Comparison of ENCODE assay signal across 12 mouse cellular contexts in genomic region chr6:28410053-28410452, GRCm38 (mm10). TPM values are rescaled to one million over a fixed set of nuclear protein-coding genes. Genes with fewer than 3 reads are reported as not detected.
A peak's percentile ranks its signal among the peaks of the same experiment; 100 is the strongest.
DNase-seq lines count a peak whose midpoint lies in the region; ATAC-seq and TF ChIP-seq lines count a peak whose summit lies in the region.
"Had no signal": no experiment of that assay in that cellular context is flagged by ENCODE, and none has a peak within 500 bp of the region (broad histone marks: within the 10 kb centered on the region; RNA-seq: fewer than 3 reads in every experiment).

No protein-coding gene starts in this region.

- intact Hi-C loops in left cerebral cortex, postnatal 36 days (cut with DNase I): no loop called here

- no peaks in the 10 kb centered on the region for H3K9me3 ChIP-seq in heart, postnatal 0 days (replicated peaks; ENCODE audit: control insufficient read depth, low read length)
- H3K9me3 ChIP-seq in liver, postnatal 0 days (ENCODE audit: low read length): no peaks in the 10 kb centered on the region
- no peaks in the 10 kb centered on the region for H3K9me3 ChIP-seq in forebrain, embryonic 14.5 days (replicated peaks; ENCODE audit: control insufficient read depth, low read length)
- H3K9me3 ChIP-seq: embryonic facial prominence, embryonic 13.5 days; midbrain, embryonic 12.5 days had no signal

- TF ChIP-seq CTCF in heart, postnatal 0 days (IDR thresholded peaks at IDR 0.05; ENCODE audit: low read depth): no peak
- TF ChIP-seq CTCF in liver, postnatal 0 days (IDR thresholded peaks at IDR 0.05; ENCODE audit: low read depth): no peak

- DNase-seq in adrenal gland, adult (ENCODE audit: inconsistent age in 2 of 2, low spot score in 1 of 2): peak; percentile 31 to 65
- no peak for DNase-seq in adrenal gland, postnatal 14 days
- peak; percentile 12 for DNase-seq in 3T3-L1 (ENCODE audit: low read depth, low spot score)
- peak; percentile 50 for DNase-seq in heart, postnatal 0 days (ENCODE audit: low spot score)
- peak; percentile 39 for DNase-seq in liver, postnatal 0 days
- no peak for DNase-seq in forebrain, embryonic 14.5 days (ENCODE audit: low spot score)
- no peak for DNase-seq in left cerebral cortex, postnatal 36 days (ENCODE audit: low spot score in 2 of 2)
- DNase-seq in left cerebral cortex, adult 9 months (ENCODE audit: low spot score in 2 of 2): no peak

- no peak for TF ChIP-seq EP300 in heart, postnatal 0 days (IDR thresholded peaks at IDR 0.05; ENCODE audit: low read depth)
- TF ChIP-seq EP300 in liver, postnatal 0 days (IDR thresholded peaks at IDR 0.05; ENCODE audit: low read depth): peak; percentile 29; the same call in 1 of the 2 replicates

- H3K27ac ChIP-seq in heart, postnatal 0 days (ENCODE audit: low read depth): no peak overlapping the region
- no peak overlapping the region for H3K27ac ChIP-seq in liver, postnatal 0 days (ENCODE audit: low read depth)
- no peak overlapping the region for H3K27ac ChIP-seq in forebrain, embryonic 14.5 days (ENCODE audit: low read depth, low read length)
- H3K27ac ChIP-seq: embryonic facial prominence, embryonic 13.5 days; midbrain, embryonic 12.5 days had no signal

- no peak overlapping the region for H3K4me3 ChIP-seq in heart, postnatal 0 days (ENCODE audit: low read depth, low read length)
- no peak overlapping the region for H3K4me3 ChIP-seq in liver, postnatal 0 days (ENCODE audit: low read depth, low read length)
- no peak overlapping the region for H3K4me3 ChIP-seq in forebrain, embryonic 14.5 days (ENCODE audit: low read depth, low read length)
- H3K4me3 ChIP-seq: embryonic facial prominence, embryonic 13.5 days; midbrain, embryonic 12.5 days had no signal

- no peak overlapping the region for H3K9ac ChIP-seq in heart, postnatal 0 days (replicated peaks; ENCODE audit: low read depth, low read length)
- H3K9ac ChIP-seq in liver, postnatal 0 days (replicated peaks): no peak overlapping the region
- no peak overlapping the region for H3K9ac ChIP-seq in forebrain, embryonic 14.5 days (ENCODE audit: low read length)
- H3K9ac ChIP-seq: embryonic facial prominence, embryonic 13.5 days; midbrain, embryonic 12.5 days had no signal

- no peak overlapping the region for H3K4me2 ChIP-seq in heart, postnatal 0 days (ENCODE audit: low read depth, low read length)
- H3K4me2 ChIP-seq in liver, postnatal 0 days (ENCODE audit: low read depth, low read length): no peak overlapping the region
- no peak overlapping the region for H3K4me2 ChIP-seq in forebrain, embryonic 14.5 days (ENCODE audit: low read length)
- H3K4me2 ChIP-seq: embryonic facial prominence, embryonic 13.5 days; midbrain, embryonic 12.5 days had no signal

- no peaks in the 10 kb centered on the region for H3K4me1 ChIP-seq in heart, postnatal 0 days (ENCODE audit: control insufficient read depth, insufficient read depth)
- H3K4me1 ChIP-seq in liver, postnatal 0 days (ENCODE audit: insufficient read depth): no peaks in the 10 kb centered on the region
- no peaks in the 10 kb centered on the region for H3K4me1 ChIP-seq in forebrain, embryonic 14.5 days (ENCODE audit: control insufficient read depth, insufficient read depth, low read length)
- H3K4me1 ChIP-seq: embryonic facial prominence, embryonic 13.5 days; midbrain, embryonic 12.5 days had no signal

- 59% methylated on average over 9 of the region's 9 CpGs for WGBS in heart, postnatal 0 days
- 49% methylated on average over 9 of the region's 9 CpGs for WGBS in liver, postnatal 0 days (ENCODE audit: insufficient replicate concordance)
- WGBS in forebrain, embryonic 14.5 days: 90% methylated on average over 9 of the region's 9 CpGs

- H3K27me3 ChIP-seq in heart, postnatal 0 days (ENCODE audit: control insufficient read depth, insufficient read depth, low read length): no peaks in the 10 kb centered on the region
- no peaks in the 10 kb centered on the region for H3K27me3 ChIP-seq in liver, postnatal 0 days (ENCODE audit: insufficient read depth, low read length)
- H3K27me3 ChIP-seq in forebrain, embryonic 14.5 days (replicated peaks; ENCODE audit: control insufficient read depth, insufficient read depth, low read length): no peaks in the 10 kb centered on the region
- H3K27me3 ChIP-seq: embryonic facial prominence, embryonic 13.5 days; midbrain, embryonic 12.5 days had no signal

- H3K36me3 ChIP-seq in heart, postnatal 0 days (replicated peaks; ENCODE audit: control insufficient read depth, insufficient read depth, low read length): peaks cover under 1% of the 10 kb centered on the region
- 0 out of 2 replicates have a peak, but pooled peaks cover 3% of the 10 kb centered on the region for H3K36me3 ChIP-seq in liver, postnatal 0 days (replicated peaks; ENCODE audit: insufficient read depth, low read length)
- no peaks in the 10 kb centered on the region; the same call in 1 of the 2 replicates for H3K36me3 ChIP-seq in forebrain, embryonic 14.5 days (ENCODE audit: control insufficient read depth, insufficient read depth, low read length)

- ATAC-seq in heart, postnatal 0 days (ENCODE audit: insufficient read depth, low read depth): peak; percentile 58
- ATAC-seq in liver, postnatal 0 days: peak; percentile 27; the same call in 1 of the 2 replicates
- no peak for ATAC-seq in forebrain, embryonic 14.5 days
- ATAC-seq: hindbrain, embryonic 16.5 days had no signal

RNA-seq across cellular contexts. Expression of gene Zfp800, which starts 12.2 kb away (rescaled TPM):
- total RNA-seq in adrenal gland, postnatal 14 days (2021): 22.5 and 25.3 TPM in 2 replicates
- total RNA-seq in heart, postnatal 0 days (2014; rRNA removed; ENCODE audit: low replicate concordance): 18.6 and 19.5 TPM in 2 replicates
- 11.0 and 12.7 TPM in 2 replicates for polyA plus RNA-seq in heart, postnatal 0 days (2015; fragmentation: Nextera tagmentation; extraction: Ambion mirVana)
- 16.1 and 17.1 TPM in 2 replicates for polyA plus RNA-seq in liver, postnatal 0 days (2015; fragmentation: Nextera tagmentation; extraction: Ambion mirVana)
- polyA plus RNA-seq in forebrain, embryonic 14.5 days (2014; fragmentation: Nextera tagmentation; extraction: Ambion mirVana): 19.6 and 23.9 TPM in 2 replicates
- 10 to 100 TPM; 19.1 to 22.4 TPM for total RNA-seq in left cerebral cortex, postnatal 36 days (2021)

RNA-seq across cellular contexts. Expression of gene Arf5, which starts 13.3 kb away (rescaled TPM):
- 165 and 174 TPM in 2 replicates for total RNA-seq in adrenal gland, postnatal 14 days (2021)
- total RNA-seq in heart, postnatal 0 days (2014; rRNA removed; ENCODE audit: low replicate concordance): 219 and 253 TPM in 2 replicates
- 235 and 240 TPM in 2 replicates for polyA plus RNA-seq in heart, postnatal 0 days (2015; fragmentation: Nextera tagmentation; extraction: Ambion mirVana)
- polyA plus RNA-seq in liver, postnatal 0 days (2015; fragmentation: Nextera tagmentation; extraction: Ambion mirVana): 272 and 288 TPM in 2 replicates
- 407 and 420 TPM in 2 replicates for polyA plus RNA-seq in forebrain, embryonic 14.5 days (2014; fragmentation: Nextera tagmentation; extraction: Ambion mirVana)
- total RNA-seq in left cerebral cortex, postnatal 36 days (2021): 100 to 1,000 TPM; 254 to 319 TPM

RNA-seq across cellular contexts. Expression of gene Fscn3, which starts 17.5 kb away (rescaled TPM):
- total RNA-seq in adrenal gland, postnatal 14 days (2021): not detected in 2 replicates
- not detected in 2 replicates for total RNA-seq in heart, postnatal 0 days (2014; rRNA removed; ENCODE audit: low replicate concordance)
- not detected in 2 replicates for polyA plus RNA-seq in heart, postnatal 0 days (2015; fragmentation: Nextera tagmentation; extraction: Ambion mirVana)
- polyA plus RNA-seq in liver, postnatal 0 days (2015; fragmentation: Nextera tagmentation; extraction: Ambion mirVana): 0.06 and 0.11 TPM in 2 replicates
- not detected in 2 replicates for polyA plus RNA-seq in forebrain, embryonic 14.5 days (2014; fragmentation: Nextera tagmentation; extraction: Ambion mirVana)
- total RNA-seq in left cerebral cortex, postnatal 36 days (2021): not detected
- total RNA-seq: left cerebral cortex, postnatal 25 days had no signal
- polyA plus RNA-seq: embryonic facial prominence, embryonic 13.5 days; hindbrain, embryonic 16.5 days; midbrain, embryonic 12.5 days had no signal

RNA-seq across cellular contexts. Expression of gene Gcc1, which starts 18.1 kb away (rescaled TPM):
- total RNA-seq in adrenal gland, postnatal 14 days (2021): 12.7 and 15.4 TPM in 2 replicates
- 5.9 and 6.4 TPM in 2 replicates for total RNA-seq in heart, postnatal 0 days (2014; rRNA removed; ENCODE audit: low replicate concordance)
- 4.2 and 4.3 TPM in 2 replicates for polyA plus RNA-seq in heart, postnatal 0 days (2015; fragmentation: Nextera tagmentation; extraction: Ambion mirVana)
- polyA plus RNA-seq in liver, postnatal 0 days (2015; fragmentation: Nextera tagmentation; extraction: Ambion mirVana): 2.8 and 2.9 TPM in 2 replicates
- 7.2 and 9.7 TPM in 2 replicates for polyA plus RNA-seq in forebrain, embryonic 14.5 days (2014; fragmentation: Nextera tagmentation; extraction: Ambion mirVana)
- total RNA-seq in left cerebral cortex, postnatal 36 days (2021): 10 to 100 TPM; 19.0 to 24.8 TPM

RNA-seq across cellular contexts. Expression of gene Pax4, which starts 39.1 kb away (rescaled TPM):
- total RNA-seq in adrenal gland, postnatal 14 days (2021): not detected in 2 replicates
- not detected in 2 replicates for total RNA-seq in heart, postnatal 0 days (2014; rRNA removed; ENCODE audit: low replicate concordance)
- not detected in 2 replicates for polyA plus RNA-seq in heart, postnatal 0 days (2015; fragmentation: Nextera tagmentation; extraction: Ambion mirVana)
- polyA plus RNA-seq in liver, postnatal 0 days (2015; fragmentation: Nextera tagmentation; extraction: Ambion mirVana): not detected in 2 replicates
- 0.16 TPM in 1 of 2 replicates, not detected in the other for polyA plus RNA-seq in forebrain, embryonic 14.5 days (2014; fragmentation: Nextera tagmentation; extraction: Ambion mirVana)
- total RNA-seq in left cerebral cortex, postnatal 36 days (2021): not detected
- total RNA-seq: left cerebral cortex, postnatal 25 days had no signal
- polyA plus RNA-seq: embryonic facial prominence, embryonic 13.5 days; hindbrain, embryonic 16.5 days; midbrain, embryonic 12.5 days had no signal

Comparison
In these comparisons a context has a peak if more than half of its experiments do, and no peak if none do; other contexts are left out.
1. DNase-seq: peak in adrenal gland, adult (2 of 2), 3T3-L1 (single experiment), heart, postnatal 0 days (single experiment) and liver, postnatal 0 days (single experiment); none in adrenal gland, postnatal 14 days (single experiment), forebrain, embryonic 14.5 days (single experiment), left cerebral cortex, postnatal 36 days (0 of 2) and left cerebral cortex, adult 9 months (0 of 2).